8 mouse cellular contexts compared by ENCODE assay signal in the genomic region with DNA sequence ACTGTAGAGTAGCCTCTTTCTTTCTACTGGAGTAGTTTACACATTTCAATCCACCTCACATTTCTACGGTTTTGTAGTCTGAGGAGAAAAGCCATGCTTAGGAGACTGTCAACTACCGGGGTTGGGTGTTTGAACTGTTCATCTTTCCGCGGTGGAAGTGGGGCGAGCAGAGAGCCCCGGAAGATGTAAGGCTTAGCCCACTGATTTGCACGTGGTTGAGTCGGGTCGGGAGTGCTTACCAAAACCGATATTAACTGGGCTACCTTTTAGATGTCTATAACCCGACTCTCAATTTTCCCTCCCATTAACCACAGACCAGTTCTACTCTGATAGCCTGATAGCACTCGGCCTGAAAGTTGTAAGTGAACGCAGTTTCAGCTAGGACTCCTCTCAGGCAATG. TPM values are rescaled to one million over a fixed set of nuclear protein-coding genes. Genes with fewer than 3 reads are reported as not detected.
DNase-seq lines count a peak whose midpoint lies in the region; ATAC-seq and TF ChIP-seq lines count a peak whose summit lies in the region.

No protein-coding gene starts in this region.

- H3K27me3 ChIP-seq in limb, embryonic 13.5 days: peaks cover 21% of the 10 kb centered on the region
- peaks cover 9% of the 10 kb centered on the region; the same call in 1 of the 2 replicates for H3K27me3 ChIP-seq in cerebellum, adult 2 months (ENCODE audit: control insufficient read depth, insufficient read depth, low read length)

- no peak for TF ChIP-seq CTCF in cerebellum, adult 2 months (IDR thresholded peaks at IDR 0.05; ENCODE audit: borderline replicate concordance, insufficient read depth, low read depth, low read length)

- ATAC-seq in limb, embryonic 13.5 days (ENCODE audit: low FRiP score, low read depth): no peak

- H3K4me2 ChIP-seq in limb, embryonic 13.5 days (replicated peaks): peak overlapping the region; percentile 95

- H3K9me3 ChIP-seq in limb, embryonic 13.5 days: no peaks in the 10 kb centered on the region

- H3K4me3 ChIP-seq in limb, embryonic 13.5 days: peak overlapping the region; percentile 70
- H3K4me3 ChIP-seq in cerebellum, adult 2 months (replicated peaks; ENCODE audit: insufficient read depth, low read depth, low read length): no peak overlapping the region

- peak overlapping the region; percentile 90 for H3K9ac ChIP-seq in limb, embryonic 13.5 days

- H3K36me3 ChIP-seq in limb, embryonic 13.5 days: peaks cover 8% of the 10 kb centered on the region

- peaks cover 46% of the 10 kb centered on the region for H3K4me1 ChIP-seq in limb, embryonic 13.5 days
- H3K4me1 ChIP-seq in cerebellum, adult 2 months (ENCODE audit: control insufficient read depth, insufficient read depth, low read length): no peaks in the 10 kb centered on the region; the same call in 1 of the 2 replicates

- WGBS in limb, embryonic 13.5 days: 4% methylated on average over 13 of the region's 13 CpGs
- WGBS in cerebellum, adult 2 months: 34% methylated on average over 13 of the region's 13 CpGs

- DNase-seq in adrenal gland, postnatal 10 days: peak; percentile 14
- DNase-seq in adrenal gland, adult 18-20 months (ENCODE audit: low spot score in 2 of 2): no peak
- DNase-seq in spleen, adult 18-20 months: peak; percentile 14 to 22
- no peak for DNase-seq in spleen, postnatal 4 days (ENCODE audit: low spot score in 2 of 2)
- peak; percentile 72 for DNase-seq in thymus, postnatal 25 days
- DNase-seq in cerebellum, adult 2 months: no peak
- DNase-seq in adrenal gland, postnatal 4 days (ENCODE audit: low spot score in 2 of 2): no peak

- TF ChIP-seq POLR2A in cerebellum, adult 2 months (IDR thresholded peaks at IDR 0.05; ENCODE audit: borderline replicate concordance, insufficient read depth, low read length): no peak

- H3K27ac ChIP-seq in limb, embryonic 13.5 days: no peak overlapping the region
- H3K27ac ChIP-seq in cerebellum, adult 2 months (ENCODE audit: insufficient read depth, low read length): no peak overlapping the region

RNA-seq across cellular contexts. Expression of gene Lef1, which starts 2.8 kb away (rescaled TPM):
- 1 to 10 TPM; 9.8 TPM for total RNA-seq in adrenal gland, postnatal 10 days (2021)
- 10 to 100 TPM in 1 of 2 experiments, 1 to 10 TPM in 1; 7.3 to 10.1 TPM for total RNA-seq in adrenal gland, adult 18-20 months (2021)
- polyA plus RNA-seq in limb, embryonic 13.5 days (2015; fragmentation: Nextera tagmentation; extraction: Ambion mirVana): 47.9 and 52.0 TPM in 2 replicates
- 6.1 and 6.8 TPM in 2 replicates for polyA plus RNA-seq in cerebellum, adult 2 months (2012; rRNA removed)
- 10 to 100 TPM; 10.8 to 12.9 TPM for total RNA-seq in adrenal gland, postnatal 4 days (2021)

Comparison
In these comparisons a context has a peak if more than half of its experiments do, and no peak if none do; other contexts are left out.
1. DNase-seq: peak in adrenal gland, postnatal 10 days (single experiment), spleen, adult 18-20 months (2 of 2) and thymus, postnatal 25 days (single experiment); none in adrenal gland, adult 18-20 months (0 of 2), spleen, postnatal 4 days (0 of 2), cerebellum, adult 2 months (0 of 2) and adrenal gland, postnatal 4 days (0 of 2).